Mouse (Mus musculus): Measurements from ENCODE around the gene Zmynd10.

Zmynd10 gene

GRCm38 (mm10) chr9:107580501-107581317 is 33.6 kb downstream of the Zmynd10 start, which contains the start of gene Hyal3:
Gene Hyal3 (plus strand): TSS chr9:107580818.
- DNase-seq (ENCODE audit: low spot score) = peak; percentile 63

GRCm38 (mm10) chr9:107581584-107581983 is 34.5 kb downstream of the Zmynd10 start:
- DNase-seq (ENCODE audit: low spot score) = no peak

GRCm38 (mm10) chr9:107582509-107583062 is 35.5 kb downstream of the Zmynd10 start:
- no peak for DNase-seq (ENCODE audit: low spot score)

GRCm38 (mm10) chr9:107583174-107583573 is 36.1 kb downstream of the Zmynd10 start:
- no peak for DNase-seq (ENCODE audit: low spot score)

GRCm38 (mm10) chr9:107586504-107586903 is 39.4 kb downstream of the Zmynd10 start:
- DNase-seq (ENCODE audit: low spot score) = no peak

GRCm38 (mm10) chr9:107586974-107587832 is 40.1 kb downstream of the Zmynd10 start, which contains the start of gene Ifrd2:
Gene Ifrd2 (plus strand): TSS chr9:107587642.
- DNase-seq (ENCODE audit: low spot score) = peak; percentile 85

GRCm38 (mm10) chr9:107587833-107588639 is 40.9 kb downstream of the Zmynd10 start:
- no peak for DNase-seq (ENCODE audit: low spot score)

GRCm38 (mm10) chr9:107590058-107590772 is 43.1 kb downstream of the Zmynd10 start:
- no peak for DNase-seq (ENCODE audit: low spot score)

- no peak for DNase-seq (ENCODE audit: low spot score)
These were observed 43.6 kb downstream of the Zmynd10 start for GRCm38 (mm10) chr9:107590773-107591060.

GRCm38 (mm10) chr9:107593101-107593976 is 46.2 kb downstream of the Zmynd10 start:
- no peak for DNase-seq (ENCODE audit: low spot score)

GRCm38 (mm10) chr9:107594281-107595062 is 47.4 kb downstream of the Zmynd10 start:
- no peak for DNase-seq (ENCODE audit: low spot score)

- DNase-seq (ENCODE audit: low spot score) = no peak
These were observed 49.8 kb downstream of the Zmynd10 start for GRCm38 (mm10) chr9:107596619-107597569.

- no peak for DNase-seq (ENCODE audit: low spot score)
These were observed 51.3 kb downstream of the Zmynd10 start for GRCm38 (mm10) chr9:107598385-107598784.

- DNase-seq (ENCODE audit: low spot score) = no peak
These were observed 52.3 kb downstream of the Zmynd10 start for GRCm38 (mm10) chr9:107599433-107599832.

- no peak for DNase-seq (ENCODE audit: low spot score)
These were observed 52.7 kb downstream of the Zmynd10 start for GRCm38 (mm10) chr9:107599842-107600241.

- DNase-seq (ENCODE audit: low spot score) = no peak
These were observed 53.6 kb downstream of the Zmynd10 start for GRCm38 (mm10) chr9:107600745-107601144.
